Mouse (Mus musculus): ENCODE data around the gene Cdh12. TPM values are rescaled to one million over a fixed set of nuclear protein-coding genes. Genes with fewer than 3 reads are reported as not detected.

Gene Cdh12
- polyA plus RNA-seq, 1 experiment from 2014 or later = 1.2 TPM

GRCm38 (mm10) chr15:21269856-21270255 is 820.8 kb downstream of the Cdh12 start:
- no peak for ATAC-seq (ENCODE audit: low FRiP score)
- DNase-seq (ENCODE audit: low spot score) = no peak
- Histone ChIP-seq H3K36me3 (ENCODE audit: control insufficient read depth, insufficient read depth, low read length) (no peaks in the 10 kb centered on the region), H3K4me3 (ENCODE audit: low read depth, low read length) (no peak overlapping the region), H3K9ac (ENCODE audit: low read depth, low read length) (no peak overlapping the region), H3K4me1 (replicated peaks; ENCODE audit: control insufficient read depth, insufficient read depth, low read length) (no peaks in the 10 kb centered on the region), H3K9me3 (ENCODE audit: control insufficient read depth, low read length) (no peaks in the 10 kb centered on the region), H3K27ac (ENCODE audit: low read depth, low read length) (no peak overlapping the region), H3K4me2 (replicated peaks; ENCODE audit: low read depth, low read length) (no peak overlapping the region), H3K27me3 (ENCODE audit: control insufficient read depth, insufficient read depth, low read length) (no peaks in the 10 kb centered on the region)
- WGBS = 98% methylated on average over 1 of the region's 1 CpGs

- H3K27ac ChIP-seq (ENCODE audit: low read depth, low read length) = no peak overlapping the region
- H3K9ac ChIP-seq (ENCODE audit: low read depth, low read length) = no peak overlapping the region
- ATAC-seq (ENCODE audit: low FRiP score) (no peak), DNase-seq (ENCODE audit: low spot score) (no peak)
- no peaks in the 10 kb centered on the region for H3K36me3 ChIP-seq (ENCODE audit: control insufficient read depth, insufficient read depth, low read length)
- H3K4me1 ChIP-seq (replicated peaks; ENCODE audit: control insufficient read depth, insufficient read depth, low read length) = no peaks in the 10 kb centered on the region
- H3K9me3 ChIP-seq (ENCODE audit: control insufficient read depth, low read length) = no peaks in the 10 kb centered on the region
- no peaks in the 10 kb centered on the region for H3K27me3 ChIP-seq (ENCODE audit: control insufficient read depth, insufficient read depth, low read length)
- 94% methylated on average over 1 of the region's 1 CpGs for WGBS
- no peak overlapping the region for H3K4me3 ChIP-seq (ENCODE audit: low read depth, low read length)
- no peak overlapping the region for H3K4me2 ChIP-seq (replicated peaks; ENCODE audit: low read depth, low read length)
Observed at GRCm38 (mm10) chr15:21297051-21297450, 848.0 kb downstream of the Cdh12 start.

GRCm38 (mm10) chr15:21315457-21315856 is 866.4 kb downstream of the Cdh12 start:
- H3K4me1 ChIP-seq (replicated peaks; ENCODE audit: control insufficient read depth, insufficient read depth, low read length) = no peaks in the 10 kb centered on the region
- H3K4me3 ChIP-seq (ENCODE audit: low read depth, low read length) = no peak overlapping the region
- H3K9me3 ChIP-seq (ENCODE audit: control insufficient read depth, low read length) = no peaks in the 10 kb centered on the region
- ATAC-seq (ENCODE audit: low FRiP score) (no peak), DNase-seq (ENCODE audit: low spot score) (no peak)
- no peak overlapping the region for H3K4me2 ChIP-seq (replicated peaks; ENCODE audit: low read depth, low read length)
- no peaks in the 10 kb centered on the region for H3K27me3 ChIP-seq (ENCODE audit: control insufficient read depth, insufficient read depth, low read length)
- 82% methylated on average over 3 of the region's 3 CpGs for WGBS
- no peak overlapping the region for H3K27ac ChIP-seq (ENCODE audit: low read depth, low read length)
- no peaks in the 10 kb centered on the region for H3K36me3 ChIP-seq (ENCODE audit: control insufficient read depth, insufficient read depth, low read length)
- no peak overlapping the region for H3K9ac ChIP-seq (ENCODE audit: low read depth, low read length)

GRCm38 (mm10) chr15:21343853-21344252 is 894.8 kb downstream of the Cdh12 start:
- ATAC-seq (ENCODE audit: low FRiP score) (no peak), DNase-seq (ENCODE audit: low spot score) (no peak)
- H3K27ac ChIP-seq (ENCODE audit: low read depth, low read length) = no peak overlapping the region
- no peaks in the 10 kb centered on the region for H3K9me3 ChIP-seq (ENCODE audit: control insufficient read depth, low read length)
- no peaks in the 10 kb centered on the region for H3K36me3 ChIP-seq (ENCODE audit: control insufficient read depth, insufficient read depth, low read length)
- no peaks in the 10 kb centered on the region for H3K27me3 ChIP-seq (ENCODE audit: control insufficient read depth, insufficient read depth, low read length)
- no peak overlapping the region for H3K9ac ChIP-seq (ENCODE audit: low read depth, low read length)
- H3K4me2 ChIP-seq (replicated peaks; ENCODE audit: low read depth, low read length) = no peak overlapping the region
- H3K4me3 ChIP-seq (ENCODE audit: low read depth, low read length) = no peak overlapping the region
- H3K4me1 ChIP-seq (replicated peaks; ENCODE audit: control insufficient read depth, insufficient read depth, low read length) = no peaks in the 10 kb centered on the region

- Histone ChIP-seq H3K27ac (ENCODE audit: low read depth, low read length) (no peak overlapping the region), H3K36me3 (ENCODE audit: control insufficient read depth, insufficient read depth, low read length) (no peaks in the 10 kb centered on the region), H3K4me2 (replicated peaks; ENCODE audit: low read depth, low read length) (no peak overlapping the region), H3K4me1 (replicated peaks; ENCODE audit: control insufficient read depth, insufficient read depth, low read length) (no peaks in the 10 kb centered on the region), H3K4me3 (ENCODE audit: low read depth, low read length) (no peak overlapping the region), H3K9me3 (ENCODE audit: control insufficient read depth, low read length) (no peaks in the 10 kb centered on the region), H3K27me3 (ENCODE audit: control insufficient read depth, insufficient read depth, low read length) (no peaks in the 10 kb centered on the region), H3K9ac (ENCODE audit: low read depth, low read length) (no peak overlapping the region)
- DNase-seq (ENCODE audit: low spot score) = no peak
- 76% methylated on average over 2 of the region's 2 CpGs for WGBS
- no peak for ATAC-seq (ENCODE audit: low FRiP score)
Observed at GRCm38 (mm10) chr15:21344323-21344722, 895.3 kb downstream of the Cdh12 start.

- no peak for ATAC-seq (ENCODE audit: low FRiP score)
- H3K36me3 ChIP-seq (ENCODE audit: control insufficient read depth, insufficient read depth, low read length) = no peaks in the 10 kb centered on the region
- no peak overlapping the region for H3K27ac ChIP-seq (ENCODE audit: low read depth, low read length)
- 70% methylated on average over 3 of the region's 3 CpGs for WGBS
- no peaks in the 10 kb centered on the region for H3K27me3 ChIP-seq (ENCODE audit: control insufficient read depth, insufficient read depth, low read length)
- no peaks in the 10 kb centered on the region for H3K4me1 ChIP-seq (replicated peaks; ENCODE audit: control insufficient read depth, insufficient read depth, low read length)
- no peak overlapping the region for H3K4me3 ChIP-seq (ENCODE audit: low read depth, low read length)
- no peak overlapping the region for H3K9ac ChIP-seq (ENCODE audit: low read depth, low read length)
- H3K9me3 ChIP-seq (ENCODE audit: control insufficient read depth, low read length) = no peaks in the 10 kb centered on the region
- H3K4me2 ChIP-seq (replicated peaks; ENCODE audit: low read depth, low read length) = no peak overlapping the region
- DNase-seq (ENCODE audit: low spot score) = no peak
Observed at GRCm38 (mm10) chr15:21344749-21345148, 895.7 kb downstream of the Cdh12 start.

- H3K27me3 ChIP-seq (ENCODE audit: control insufficient read depth, insufficient read depth, low read length) = no peaks in the 10 kb centered on the region
- no peak overlapping the region for H3K4me2 ChIP-seq (replicated peaks; ENCODE audit: low read depth, low read length)
- H3K9ac ChIP-seq (ENCODE audit: low read depth, low read length) = no peak overlapping the region
- H3K27ac ChIP-seq (ENCODE audit: low read depth, low read length) = no peak overlapping the region
- no peaks in the 10 kb centered on the region for H3K36me3 ChIP-seq (ENCODE audit: control insufficient read depth, insufficient read depth, low read length)
- DNase-seq (ENCODE audit: low spot score) (no peak), ATAC-seq (ENCODE audit: low FRiP score) (no peak)
- no peaks in the 10 kb centered on the region for H3K9me3 ChIP-seq (ENCODE audit: control insufficient read depth, low read length)
- no peak overlapping the region for H3K4me3 ChIP-seq (ENCODE audit: low read depth, low read length)
- 89% methylated on average over 5 of the region's 5 CpGs for WGBS
- no peaks in the 10 kb centered on the region for H3K4me1 ChIP-seq (replicated peaks; ENCODE audit: control insufficient read depth, insufficient read depth, low read length)
Observed at GRCm38 (mm10) chr15:21355356-21356101, 906.5 kb downstream of the Cdh12 start.

- Histone ChIP-seq H3K9me3 (ENCODE audit: control insufficient read depth, low read length) (no peaks in the 10 kb centered on the region), H3K36me3 (ENCODE audit: control insufficient read depth, insufficient read depth, low read length) (no peaks in the 10 kb centered on the region), H3K27ac (ENCODE audit: low read depth, low read length) (no peak overlapping the region), H3K4me3 (ENCODE audit: low read depth, low read length) (no peak overlapping the region), H3K4me1 (replicated peaks; ENCODE audit: control insufficient read depth, insufficient read depth, low read length) (no peaks in the 10 kb centered on the region), H3K4me2 (replicated peaks; ENCODE audit: low read depth, low read length) (no peak overlapping the region), H3K27me3 (ENCODE audit: control insufficient read depth, insufficient read depth, low read length) (no peaks in the 10 kb centered on the region), H3K9ac (ENCODE audit: low read depth, low read length) (no peak overlapping the region)
- ATAC-seq (ENCODE audit: low FRiP score) (no peak), DNase-seq (ENCODE audit: low spot score) (no peak)
Observed at GRCm38 (mm10) chr15:21366366-21366765, 917.3 kb downstream of the Cdh12 start.

GRCm38 (mm10) chr15:21375460-21375859 is 926.4 kb downstream of the Cdh12 start:
- Histone ChIP-seq H3K9me3 (ENCODE audit: control insufficient read depth, low read length) (no peaks in the 10 kb centered on the region), H3K4me3 (ENCODE audit: low read depth, low read length) (no peak overlapping the region), H3K27me3 (ENCODE audit: control insufficient read depth, insufficient read depth, low read length) (no peaks in the 10 kb centered on the region), H3K4me2 (replicated peaks; ENCODE audit: low read depth, low read length) (no peak overlapping the region), H3K36me3 (ENCODE audit: control insufficient read depth, insufficient read depth, low read length) (no peaks in the 10 kb centered on the region), H3K27ac (ENCODE audit: low read depth, low read length) (no peak overlapping the region), H3K9ac (ENCODE audit: low read depth, low read length) (no peak overlapping the region), H3K4me1 (replicated peaks; ENCODE audit: control insufficient read depth, insufficient read depth, low read length) (no peaks in the 10 kb centered on the region)
- ATAC-seq (ENCODE audit: low FRiP score) = no peak
- DNase-seq (ENCODE audit: low spot score) = no peak
- WGBS = 83% methylated on average over 5 of the region's 5 CpGs
